Mouse (Mus musculus) cerebellum, adult 2 months (tissue): ENCODE data around the gene Pdzph1. TPM values are rescaled to one million over a fixed set of nuclear protein-coding genes. Genes with fewer than 3 reads are reported as not detected.

Experiments
- DNase-seq, 2 experiments: peaks; one replicate each; pipeline ENCODE4 v3.0.0; 2021
- H3K27ac ChIP-seq: fragments of 200-500 bp; 2 replicates; pipeline ENCODE4 v1.5.1; 2012; ENCODE audit warnings: low read length, control low read depth, inconsistent platforms; ENCODE audit not compliant: insufficient read depth
- H3K27me3 ChIP-seq: fragments of 200-500 bp; 2 replicates; pipeline ENCODE4 v1.6.1; 2012; ENCODE audit warnings: inconsistent platforms, mild to moderate bottlenecking, low read length, moderate library complexity; ENCODE audit not compliant: control insufficient read depth, insufficient read depth
- H3K4me1 ChIP-seq: fragments of 200-500 bp; 2 replicates; pipeline ENCODE4 v1.6.1; 2011; ENCODE audit warnings: low read length; ENCODE audit not compliant: control insufficient read depth, insufficient read depth
- H3K4me3 ChIP-seq: fragments of 200-500 bp; replicated peaks from 2 replicates; pipeline ENCODE3; 2011; ENCODE audit warnings: mild to moderate bottlenecking, low read depth, low read length, control low read depth; ENCODE audit not compliant: insufficient read depth
- CTCF ChIP-seq: fragments of 200-500 bp; IDR thresholded peaks from 2 replicates; pipeline ENCODE4 v1.5.1; 2011; ENCODE audit warnings: low read depth, mild to moderate bottlenecking, control low read depth, low read length, moderate library complexity, borderline replicate concordance; ENCODE audit not compliant: insufficient read depth
- POLR2A ChIP-seq: fragments of 200-500 bp; IDR thresholded peaks from 2 replicates; pipeline ENCODE4 v1.6.1; 2011; ENCODE audit warnings: low read length, control low read depth, borderline replicate concordance; ENCODE audit not compliant: insufficient read depth
- WGBS: fragments of 180-500 bp; shearing (Covaris S2); methylation state at CpG from one replicate; pipeline ENCODE4 v1.1.7; 2018; 5-methylcytosine and 5-hydroxymethylcytosine counted together
- polyA plus RNA-seq: library from polyadenylated mRNA; depleted of rRNA; stranded (reverse); fragments of >200 nt; gene quantifications from 2 replicates; pipeline ENCODE4 v1.2.3, GENCODE M21; 2012

The Pdzph1 gene
- polyA plus RNA-seq, 1 experiment: 1.6 TPM

GRCm38 (mm10) chr17:58919927-58920326 lies 71.2 kb downstream of the Pdzph1 start:
- H3K27me3 ChIP-seq: no peaks in the 10 kb centered on the region
- no peak for DNase-seq
- H3K27ac ChIP-seq: no peak overlapping the region
- H3K4me3 ChIP-seq: no peak overlapping the region
- H3K4me1 ChIP-seq: no peaks in the 10 kb centered on the region
- no peak for TF ChIP-seq CTCF
- no peak for TF ChIP-seq POLR2A
- WGBS: 36% methylated on average over 4 of the region's 4 CpGs

- Histone ChIP-seq H3K27me3 (no peaks in the 10 kb centered on the region), H3K4me3 (no peak overlapping the region), H3K4me1 (no peaks in the 10 kb centered on the region), H3K27ac (no peak overlapping the region)
- peak; percentile 2 to 9 for DNase-seq
- no peak for TF ChIP-seq POLR2A
- no peak for TF ChIP-seq CTCF
- 6% methylated on average over 8 of the region's 8 CpGs for WGBS
Measured at GRCm38 (mm10) chr17:58919061-58919460, 72.1 kb downstream of the Pdzph1 start.

GRCm38 (mm10) chr17:58918539-58918938 lies 72.6 kb downstream of the Pdzph1 start:
- no peak overlapping the region for H3K27ac ChIP-seq
- TF ChIP-seq POLR2A (no peak), CTCF (no peak)
- H3K4me3 ChIP-seq: no peak overlapping the region
- no peaks in the 10 kb centered on the region for H3K4me1 ChIP-seq
- DNase-seq: no peak
- no peaks in the 10 kb centered on the region for H3K27me3 ChIP-seq
- WGBS: 83% methylated on average over 3 of the region's 3 CpGs

GRCm38 (mm10) chr17:58911564-58911963 lies 79.6 kb downstream of the Pdzph1 start:
- no peak overlapping the region for H3K27ac ChIP-seq
- H3K27me3 ChIP-seq: no peaks in the 10 kb centered on the region
- 88% methylated on average over 7 of the region's 7 CpGs for WGBS
- no peak for TF ChIP-seq CTCF
- TF ChIP-seq POLR2A: no peak
- no peak for DNase-seq
- H3K4me3 ChIP-seq: no peak overlapping the region
- H3K4me1 ChIP-seq: no peaks in the 10 kb centered on the region

GRCm38 (mm10) chr17:58909061-58909661 lies 82.0 kb downstream of the Pdzph1 start:
- Histone ChIP-seq H3K4me3 (no peak overlapping the region), H3K27ac (no peak overlapping the region), H3K4me1 (no peaks in the 10 kb centered on the region), H3K27me3 (no peaks in the 10 kb centered on the region)
- WGBS: 40% methylated on average over 8 of the region's 8 CpGs
- no peak for TF ChIP-seq CTCF
- TF ChIP-seq POLR2A: no peak
- DNase-seq: peak; percentile 4 to 18

GRCm38 (mm10) chr17:58906001-58906400 lies 85.2 kb downstream of the Pdzph1 start:
- Histone ChIP-seq H3K4me3 (no peak overlapping the region), H3K27me3 (no peaks in the 10 kb centered on the region), H3K4me1 (no peaks in the 10 kb centered on the region), H3K27ac (no peak overlapping the region)
- WGBS: 47% methylated on average over 2 of the region's 2 CpGs
- TF ChIP-seq CTCF: no peak
- TF ChIP-seq POLR2A: no peak
- DNase-seq: no peak

GRCm38 (mm10) chr17:58891488-58892210 lies 99.5 kb downstream of the Pdzph1 start:
- Histone ChIP-seq H3K27me3 (no peaks in the 10 kb centered on the region), H3K4me3 (no peak overlapping the region), H3K4me1 (peaks cover 5% of the 10 kb centered on the region), H3K27ac (no peak overlapping the region)
- 16% methylated on average over 4 of the region's 4 CpGs for WGBS
- TF ChIP-seq CTCF (no peak), POLR2A (no peak)
- peak in 1 of 2 experiments; percentile 20 for DNase-seq

- no peak overlapping the region for H3K4me3 ChIP-seq
- no peaks in the 10 kb centered on the region for H3K27me3 ChIP-seq
- 48% methylated on average over 4 of the region's 4 CpGs for WGBS
- DNase-seq: no peak
- H3K27ac ChIP-seq: no peak overlapping the region
- peaks cover 5% of the 10 kb centered on the region for H3K4me1 ChIP-seq
- TF ChIP-seq CTCF: no peak
- no peak for TF ChIP-seq POLR2A
Measured at GRCm38 (mm10) chr17:58889905-58890645, 101.1 kb downstream of the Pdzph1 start.
